Mouse (Mus musculus) testis, adult 2 months (tissue): Measurements from ENCODE around the gene Nrarp. TPM values are rescaled to one million over a fixed set of nuclear protein-coding genes. Genes with fewer than 3 reads are reported as not detected.

Experiments used
- H3K27ac ChIP-seq: fragments of 200-500 bp; 2 replicates; pipeline ENCODE4 v1.5.1; 2012; ENCODE audit warnings: low read depth, low read length; ENCODE audit not compliant: control insufficient read depth, insufficient read depth
- H3K27me3 ChIP-seq: fragments of 200-500 bp; 2 replicates; pipeline ENCODE4 v1.6.1; 2012; ENCODE audit warnings: mild to moderate bottlenecking, low read length, moderate library complexity; ENCODE audit not compliant: control insufficient read depth, insufficient read depth
- H3K36me3 ChIP-seq: fragments of 200-500 bp; 2 replicates; pipeline ENCODE4 v1.6.1; 2012; ENCODE audit warnings: mild to moderate bottlenecking, low read length; ENCODE audit not compliant: control insufficient read depth, insufficient read depth
- H3K4me1 ChIP-seq: fragments of 200-500 bp; 2 replicates; pipeline ENCODE4 v1.6.1; 2012; ENCODE audit warnings: low read length; ENCODE audit not compliant: control insufficient read depth, insufficient read depth
- H3K4me3 ChIP-seq: fragments of 200-500 bp; 2 replicates; pipeline ENCODE4 v1.5.1; 2012; ENCODE audit warnings: low read depth, mild to moderate bottlenecking, low read length, moderate library complexity, mixed read lengths; ENCODE audit not compliant: control insufficient read depth
- CTCF ChIP-seq: fragments of 200-500 bp; IDR thresholded peaks from 2 replicates; pipeline ENCODE4 v1.5.1; 2012; ENCODE audit warnings: low read depth, mild to moderate bottlenecking, inconsistent platforms, low read length, moderate library complexity; ENCODE audit not compliant: control insufficient read depth, insufficient read depth, insufficient replicate concordance
- POLR2A ChIP-seq: fragments of 200-500 bp; IDR thresholded peaks from 2 replicates; pipeline ENCODE4 v1.6.1; 2012; ENCODE audit warnings: low read depth, mild to moderate bottlenecking, inconsistent platforms, low read length, moderate library complexity; ENCODE audit not compliant: control insufficient read depth
- polyA plus RNA-seq: library from polyadenylated mRNA; depleted of rRNA; stranded (reverse); fragments of >200 nt; gene quantifications from 2 replicates; pipeline ENCODE4 v1.2.3, GENCODE M21; 2012

Nrarp gene
- polyA plus RNA-seq, 1 experiment: 3.8 TPM

DNA sequence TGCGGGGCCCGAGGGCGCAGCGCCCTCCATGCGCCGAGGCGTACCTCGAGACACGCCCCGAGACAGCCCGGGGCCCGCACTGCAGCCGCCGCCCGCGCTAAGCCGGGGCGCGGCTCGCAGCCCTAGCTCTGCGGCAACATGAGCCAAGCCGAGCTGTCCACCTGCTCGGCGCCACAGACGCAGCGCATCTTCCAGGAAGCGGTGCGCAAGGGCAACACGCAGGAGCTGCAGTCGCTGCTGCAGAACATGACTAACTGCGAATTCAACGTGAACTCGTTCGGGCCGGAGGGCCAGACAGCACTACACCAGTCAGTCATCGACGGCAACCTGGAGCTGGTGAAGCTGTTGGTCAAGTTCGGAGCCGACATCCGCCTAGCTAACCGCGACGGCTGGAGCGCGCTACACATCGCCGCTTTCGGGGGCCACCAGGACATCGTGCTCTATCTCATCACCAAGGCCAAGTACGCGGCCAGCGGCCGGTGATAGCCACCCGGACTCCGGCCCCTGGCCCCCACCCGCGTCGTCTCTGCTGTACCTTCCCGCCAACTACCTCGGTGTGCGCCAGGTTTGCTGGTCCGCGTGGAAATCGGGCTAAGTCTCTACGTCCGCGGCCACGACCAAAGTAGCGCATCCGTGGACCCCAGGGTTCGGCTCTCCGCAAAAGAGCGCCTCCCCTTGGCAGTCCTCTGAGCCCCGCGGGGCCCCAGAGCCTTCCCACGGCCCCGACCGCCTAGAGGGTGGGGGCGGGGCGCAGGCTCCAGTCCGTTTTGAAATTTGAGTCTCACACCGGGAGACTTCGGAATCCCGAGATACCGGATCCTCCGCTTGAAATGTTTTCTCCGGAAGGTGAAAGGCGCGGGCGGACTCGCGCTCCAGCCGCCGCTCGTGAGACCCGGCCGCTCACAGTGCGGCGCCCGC, 674 bp downstream of the Nrarp start:
- 0 out of 2 replicates have a peak, but pooled peaks have one; percentile 11 for TF ChIP-seq POLR2A
- no peak for TF ChIP-seq CTCF
- Histone ChIP-seq H3K4me1 (peaks cover 26% of the 10 kb centered on the region), H3K4me3 (peak overlapping the region; percentile 82), H3K27me3 (no peaks in the 10 kb centered on the region), H3K27ac (peak overlapping the region; percentile 39), H3K36me3 (no peaks in the 10 kb centered on the region)

GRCm38 (mm10) chr2:25181891-25182397, 1.4 kb downstream of the Nrarp start:
- Histone ChIP-seq H3K4me1 (peaks cover 29% of the 10 kb centered on the region), H3K36me3 (no peaks in the 10 kb centered on the region), H3K27ac (no peak overlapping the region), H3K27me3 (no peaks in the 10 kb centered on the region), H3K4me3 (peak overlapping the region; percentile 82)
- TF ChIP-seq CTCF: no peak
- no peak for TF ChIP-seq POLR2A

- Histone ChIP-seq H3K27ac (no peak overlapping the region), H3K27me3 (no peaks in the 10 kb centered on the region)
Observed at GRCm38 (mm10) chr2:25182664-25183063, 2.1 kb downstream of the Nrarp start.

DNA sequence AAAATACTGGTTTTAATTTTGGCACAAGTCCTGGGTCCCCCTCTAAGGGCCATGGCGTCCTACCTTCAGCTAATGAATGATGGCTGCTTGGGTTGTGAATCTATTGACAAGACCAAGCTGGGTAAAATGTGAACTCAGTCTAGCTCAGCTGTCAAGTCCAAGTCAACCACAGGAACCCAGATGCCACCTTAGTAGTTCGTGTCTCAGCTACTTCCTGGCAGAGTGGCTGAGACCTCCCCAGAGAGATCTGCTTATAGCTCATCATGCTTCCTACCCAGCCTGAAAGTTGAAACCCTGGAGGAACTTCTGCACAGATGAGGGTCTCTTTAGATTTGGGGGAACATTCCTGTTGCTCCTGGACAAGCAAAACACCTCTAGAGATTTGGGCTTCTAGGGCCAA, 2.8 kb downstream of the Nrarp start:
- TF ChIP-seq CTCF (no peak), POLR2A (no peak)
- H3K27me3 ChIP-seq: no peaks in the 10 kb centered on the region
- no peak overlapping the region for H3K27ac ChIP-seq
- H3K4me3 ChIP-seq: no peak overlapping the region
- H3K4me1 ChIP-seq: peaks cover 29% of the 10 kb centered on the region
- no peaks in the 10 kb centered on the region for H3K36me3 ChIP-seq

More at GRCm38 (mm10) chr2:25182664-25183063, 2.1 kb downstream of the Nrarp start:
- H3K36me3 ChIP-seq: no peaks in the 10 kb centered on the region
- peaks cover 29% of the 10 kb centered on the region for H3K4me1 ChIP-seq
- TF ChIP-seq CTCF: no peak
- no peak for TF ChIP-seq POLR2A
- H3K4me3 ChIP-seq: no peak overlapping the region

- Histone ChIP-seq H3K4me3 (no peak overlapping the region), H3K4me1 (peaks cover 29% of the 10 kb centered on the region), H3K27me3 (no peaks in the 10 kb centered on the region), H3K36me3 (no peaks in the 10 kb centered on the region), H3K27ac (no peak overlapping the region)
- TF ChIP-seq POLR2A (no peak), CTCF (no peak)
Observed at GRCm38 (mm10) chr2:25184496-25184895, 3.9 kb downstream of the Nrarp start.

- H3K36me3 ChIP-seq: no peaks in the 10 kb centered on the region
- H3K27ac ChIP-seq: no peak overlapping the region
- H3K4me1 ChIP-seq: peaks cover 22% of the 10 kb centered on the region
- peak overlapping the region; percentile 47 for H3K4me3 ChIP-seq
- no peaks in the 10 kb centered on the region for H3K27me3 ChIP-seq
- TF ChIP-seq CTCF (no peak), POLR2A (no peak)
Observed at GRCm38 (mm10) chr2:25185625-25186574, 5.3 kb downstream of the Nrarp start.

GRCm38 (mm10) chr2:25186575-25186930, 6.0 kb downstream of the Nrarp start:
- no peak overlapping the region for H3K4me3 ChIP-seq
- no peak overlapping the region for H3K27ac ChIP-seq

More at GRCm38 (mm10) chr2:25186575-25186930, 6.0 kb downstream of the Nrarp start:
- Histone ChIP-seq H3K4me1 (peaks cover 17% of the 10 kb centered on the region), H3K36me3 (no peaks in the 10 kb centered on the region), H3K27me3 (no peaks in the 10 kb centered on the region)
- TF ChIP-seq POLR2A: no peak
- no peak for TF ChIP-seq CTCF
